Mouse (Mus musculus) midbrain, embryonic 15.5 days (tissue): ENCODE results near the gene Pdzd4. TPM values are rescaled to one million over a fixed set of nuclear protein-coding genes. Genes with fewer than 3 reads are reported as not detected.
A peak's percentile ranks its signal among the peaks of the same experiment; 100 is the strongest.

Source experiments
- ATAC-seq: fragments of 200-750 bp; cut with Nextera tagmentation; replicated peaks from 2 replicates; pipeline ENCODE4 v1.8.0; 2017; ENCODE audit warnings: moderate TSS enrichment
- H3K27ac ChIP-seq: fragments of 300-500 bp; sonication (generic); 2 replicates; pipeline ENCODE4 v1.5.1; 2015; ENCODE audit warnings: mild to moderate bottlenecking, inconsistent platforms
- H3K27me3 ChIP-seq: fragments of 300-500 bp; sonication (generic); replicated peaks from 2 replicates; pipeline ENCODE4 v1.6.1; 2015; ENCODE audit warnings: inconsistent platforms
- H3K36me3 ChIP-seq: fragments of 300-500 bp; sonication (generic); replicated peaks from 2 replicates; pipeline ENCODE4 v1.6.1; 2015; ENCODE audit warnings: inconsistent platforms
- H3K4me1 ChIP-seq: fragments of 300-500 bp; sonication (generic); 2 replicates; pipeline ENCODE4 v1.6.1; 2015; ENCODE audit warnings: inconsistent platforms
- H3K4me2 ChIP-seq: fragments of 300-500 bp; sonication (generic); 2 replicates; pipeline ENCODE4 v1.6.1; 2015; ENCODE audit warnings: inconsistent platforms, mild to moderate bottlenecking, moderate library complexity
- H3K4me3 ChIP-seq: fragments of 300-500 bp; sonication (generic); 2 replicates; pipeline ENCODE4 v1.5.1; 2015; ENCODE audit warnings: mild to moderate bottlenecking, inconsistent platforms
- H3K9ac ChIP-seq: fragments of 300-500 bp; sonication (generic); 2 replicates; pipeline ENCODE4 v1.6.1; 2015; ENCODE audit warnings: mild to moderate bottlenecking, inconsistent platforms
- H3K9me3 ChIP-seq: fragments of 300-500 bp; sonication (generic); 2 replicates; pipeline ENCODE4 v1.6.1; 2016; ENCODE audit warnings: inconsistent platforms
- WGBS: fragments of 180-500 bp; shearing (Covaris S2); methylation state at CpG from one replicate; pipeline ENCODE4 v1.1.7; 2015; ENCODE audit warnings: mixed read lengths; 5-methylcytosine and 5-hydroxymethylcytosine counted together
- polyA plus RNA-seq: library from polyadenylated mRNA; unstranded; fragments of >200 nt; fragmentation: Nextera tagmentation; extraction: Ambion mirVana; gene quantifications from 2 replicates; pipeline ENCODE4 v1.2.1, GENCODE M21; 2015

Pdzd4 gene
- polyA plus RNA-seq, 1 experiment from 2014 or later: 5.6 TPM

DNA sequence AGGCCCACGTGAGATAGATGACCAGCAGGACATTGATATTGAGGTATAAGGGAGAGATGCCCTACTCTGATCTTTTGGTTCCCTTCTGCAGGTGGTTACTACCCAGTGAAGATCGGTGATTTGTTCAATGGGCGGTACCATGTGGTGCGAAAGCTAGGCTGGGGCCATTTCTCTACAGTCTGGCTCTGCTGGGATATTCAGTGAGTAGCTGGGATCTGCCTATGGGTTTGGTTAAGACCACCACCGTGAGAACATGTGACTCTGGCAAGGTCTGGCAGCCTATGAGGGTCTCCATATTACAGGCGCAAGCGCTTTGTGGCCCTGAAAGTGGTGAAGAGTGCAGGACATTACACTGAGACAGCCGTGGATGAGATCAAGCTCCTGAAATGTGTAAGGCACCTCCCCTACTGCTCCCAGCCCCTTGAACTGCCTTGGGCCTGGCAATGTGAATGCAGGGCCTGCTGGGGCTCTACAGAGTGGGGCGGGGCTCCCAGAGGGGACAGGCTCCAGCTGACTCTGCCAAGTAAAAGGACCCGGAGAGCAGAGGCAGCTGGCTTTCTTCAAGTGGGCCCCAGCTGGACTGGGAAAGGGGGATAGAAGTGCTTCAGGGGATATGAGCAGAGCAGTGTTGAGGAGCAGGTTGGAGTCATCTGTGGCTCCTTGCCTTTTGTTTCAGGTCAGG is 49.8 kb downstream of the Pdzd4 start:
- peaks cover 6% of the 10 kb centered on the region; the same call in 1 of the 2 replicates for H3K36me3 ChIP-seq
- 77% methylated on average over 10 of the region's 10 CpGs for WGBS
- ATAC-seq: peak; percentile 53

DNA sequence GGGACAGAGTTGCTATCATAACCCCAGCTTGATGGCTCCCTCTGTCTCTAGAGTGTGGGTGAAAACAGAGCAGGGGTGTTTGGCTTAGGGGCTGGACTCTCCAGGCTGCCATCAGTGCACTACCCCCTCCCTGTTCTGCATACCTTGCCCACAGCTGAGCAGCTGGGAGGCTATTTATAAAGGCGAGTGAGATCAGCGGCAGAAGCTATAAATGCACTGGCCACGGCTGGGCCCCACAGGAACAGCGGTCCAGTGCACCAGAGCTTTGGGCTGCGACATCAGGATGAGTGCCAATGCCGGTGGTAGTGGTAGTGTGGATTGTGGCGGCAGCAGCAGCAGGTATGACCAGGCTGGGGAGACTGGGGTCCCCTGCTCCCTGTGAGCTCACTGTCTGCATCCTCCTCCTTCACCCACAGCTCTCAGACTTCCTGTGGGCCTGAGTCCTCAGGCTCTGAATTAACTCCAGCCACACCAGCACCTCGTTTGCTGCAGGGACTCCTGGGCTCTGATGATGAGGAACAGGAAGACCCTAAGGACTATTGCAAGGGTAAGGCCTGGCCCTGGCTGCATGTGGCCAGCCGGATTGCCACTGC is 50.5 kb downstream of the Pdzd4 start, which contains the start of gene Srpk3:
Srpk3 (plus strand) TSS at position 238 of the 593 bp plus-strand sequence.
- 55% methylated on average over 9 of the region's 9 CpGs for WGBS
- no peaks in the 10 kb centered on the region for H3K4me1 ChIP-seq

More for the DNA sequence above, 49.8 kb downstream of the Pdzd4 start:
- no peak overlapping the region for H3K27ac ChIP-seq
- H3K4me1 ChIP-seq: no peaks in the 10 kb centered on the region
- H3K4me2 ChIP-seq: no peak overlapping the region
- no peak overlapping the region for H3K4me3 ChIP-seq
- no peak overlapping the region for H3K9ac ChIP-seq
- H3K9me3 ChIP-seq: no peaks in the 10 kb centered on the region
- no peaks in the 10 kb centered on the region for H3K27me3 ChIP-seq

GRCm38 (mm10) chrX:73767267-73767666 is 57.5 kb downstream of the Pdzd4 start:
- Histone ChIP-seq H3K4me3 (no peak overlapping the region), H3K4me2 (no peak overlapping the region), H3K27me3 (no peaks in the 10 kb centered on the region), H3K4me1 (no peaks in the 10 kb centered on the region), H3K9me3 (no peaks in the 10 kb centered on the region), H3K27ac (no peak overlapping the region), H3K36me3 (no peaks in the 10 kb centered on the region), H3K9ac (no peak overlapping the region)
- 60% methylated on average over 9 of the region's 9 CpGs for WGBS
- ATAC-seq: no peak

More for the DNA sequence above, 50.5 kb downstream of the Pdzd4 start, which contains the start of gene Srpk3:
- H3K27ac ChIP-seq: no peak within 1 kb of the TSS
- no peaks in the 10 kb centered on the region for H3K27me3 ChIP-seq
- peak; percentile 15; the same call in 1 of the 2 replicates for ATAC-seq
- no peak within 1 kb of the TSS for H3K4me3 ChIP-seq
- peaks cover 3% of the 10 kb centered on the region; the same call in 1 of the 2 replicates for H3K36me3 ChIP-seq
- no peak within 1 kb of the TSS for H3K4me2 ChIP-seq
- H3K9ac ChIP-seq: no peak within 1 kb of the TSS
- H3K9me3 ChIP-seq: no peaks in the 10 kb centered on the region

DNA sequence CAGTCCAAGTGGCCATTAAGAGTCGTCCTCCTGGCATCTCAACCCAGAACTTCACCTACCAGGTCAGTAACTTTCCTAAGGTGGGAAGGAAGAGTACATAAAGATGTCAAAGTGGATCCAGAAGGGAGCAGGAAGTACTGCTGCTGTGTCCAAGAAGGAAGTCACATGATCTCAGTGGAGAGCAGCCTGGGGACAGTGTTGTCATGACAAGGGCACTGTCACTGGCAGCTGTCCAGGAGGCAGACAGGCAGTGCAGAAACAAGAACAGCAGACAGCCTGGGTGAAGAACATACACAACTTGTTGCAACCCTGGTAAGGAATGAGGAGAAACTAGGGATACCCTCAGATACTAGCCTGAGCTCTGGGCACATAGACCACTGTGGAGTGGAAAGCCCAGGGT is 59.5 kb downstream of the Pdzd4 start:
- no peak overlapping the region for H3K4me2 ChIP-seq
- H3K9me3 ChIP-seq: no peaks in the 10 kb centered on the region
- no peak for ATAC-seq
- WGBS: 71% methylated on average over 1 of the region's 1 CpGs
- H3K9ac ChIP-seq: no peak overlapping the region
- H3K36me3 ChIP-seq: no peaks in the 10 kb centered on the region
- no peaks in the 10 kb centered on the region for H3K4me1 ChIP-seq
- no peak overlapping the region for H3K27ac ChIP-seq
- no peak overlapping the region for H3K4me3 ChIP-seq
- no peaks in the 10 kb centered on the region for H3K27me3 ChIP-seq

DNA sequence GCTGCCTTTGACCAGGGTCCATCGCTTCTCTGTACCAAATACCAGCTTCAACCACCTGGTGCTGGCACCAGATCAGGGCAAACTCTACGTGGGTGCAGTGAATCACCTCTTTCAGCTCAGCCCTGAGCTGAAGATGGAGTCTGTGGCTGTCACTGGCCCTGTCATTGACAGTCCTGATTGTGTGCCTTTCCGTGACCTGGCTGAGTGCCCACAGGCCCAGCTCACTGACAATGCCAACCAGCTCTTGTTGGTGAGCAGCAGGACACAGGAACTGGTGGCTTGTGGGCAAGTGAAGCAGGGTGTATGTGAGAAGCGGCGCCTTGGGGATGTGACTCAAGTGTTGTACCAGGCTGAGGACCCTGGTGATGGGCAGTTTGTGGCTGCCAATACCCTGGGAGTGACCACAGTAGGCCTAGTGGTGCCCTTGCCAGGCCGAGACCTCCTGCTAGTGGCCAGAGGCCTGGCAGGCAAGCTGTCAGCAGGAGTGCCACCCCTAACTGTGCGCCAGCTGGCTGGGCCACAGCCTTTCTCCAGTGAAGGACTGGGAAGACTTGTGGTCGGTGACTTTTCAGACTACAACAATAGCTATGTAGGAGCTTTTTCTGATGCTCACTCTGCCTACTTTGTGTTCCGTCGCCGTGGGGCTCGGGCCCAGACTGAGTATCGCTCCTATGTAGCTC is 66.0 kb downstream of the Pdzd4 start:
- Histone ChIP-seq H3K27ac (no peak overlapping the region), H3K4me1 (no peaks in the 10 kb centered on the region), H3K36me3 (no peaks in the 10 kb centered on the region), H3K4me3 (no peak overlapping the region), H3K27me3 (no peaks in the 10 kb centered on the region), H3K4me2 (no peak overlapping the region), H3K9ac (no peak overlapping the region), H3K9me3 (no peaks in the 10 kb centered on the region)
- no peak for ATAC-seq
- WGBS: 78% methylated on average over 13 of the region's 13 CpGs

GRCm38 (mm10) chrX:73756334-73757140 is 68.2 kb downstream of the Pdzd4 start, which contains the start of gene Plxnb3:
Plxnb3 (plus strand) TSS chrX:73757090.
- Histone ChIP-seq H3K9me3 (no peaks in the 10 kb centered on the region), H3K36me3 (no peaks in the 10 kb centered on the region), H3K9ac (no peak within 1 kb of the TSS), H3K27ac (no peak within 1 kb of the TSS), H3K4me2 (no peak within 1 kb of the TSS), H3K4me3 (no peak within 1 kb of the TSS), H3K27me3 (no peaks in the 10 kb centered on the region), H3K4me1 (no peaks in the 10 kb centered on the region)
- ATAC-seq: no peak
- WGBS: 57% methylated on average over 5 of the region's 5 CpGs

- H3K27me3 ChIP-seq: no peaks in the 10 kb centered on the region
- H3K4me1 ChIP-seq: no peaks in the 10 kb centered on the region
- 86% methylated on average over 1 of the region's 1 CpGs for whole genome bisulfite sequencing
- no peaks in the 10 kb centered on the region for H3K36me3 ChIP-seq
- H3K4me2 ChIP-seq: no peak overlapping the region
- no peaks in the 10 kb centered on the region for H3K9me3 ChIP-seq
- no peak for ATAC-seq
- H3K27ac ChIP-seq: no peak overlapping the region
- no peak overlapping the region for H3K9ac ChIP-seq
- H3K4me3 ChIP-seq: no peak overlapping the region
Observed at GRCm38 (mm10) chrX:73748977-73749376, 75.8 kb downstream of the Pdzd4 start.

DNA sequence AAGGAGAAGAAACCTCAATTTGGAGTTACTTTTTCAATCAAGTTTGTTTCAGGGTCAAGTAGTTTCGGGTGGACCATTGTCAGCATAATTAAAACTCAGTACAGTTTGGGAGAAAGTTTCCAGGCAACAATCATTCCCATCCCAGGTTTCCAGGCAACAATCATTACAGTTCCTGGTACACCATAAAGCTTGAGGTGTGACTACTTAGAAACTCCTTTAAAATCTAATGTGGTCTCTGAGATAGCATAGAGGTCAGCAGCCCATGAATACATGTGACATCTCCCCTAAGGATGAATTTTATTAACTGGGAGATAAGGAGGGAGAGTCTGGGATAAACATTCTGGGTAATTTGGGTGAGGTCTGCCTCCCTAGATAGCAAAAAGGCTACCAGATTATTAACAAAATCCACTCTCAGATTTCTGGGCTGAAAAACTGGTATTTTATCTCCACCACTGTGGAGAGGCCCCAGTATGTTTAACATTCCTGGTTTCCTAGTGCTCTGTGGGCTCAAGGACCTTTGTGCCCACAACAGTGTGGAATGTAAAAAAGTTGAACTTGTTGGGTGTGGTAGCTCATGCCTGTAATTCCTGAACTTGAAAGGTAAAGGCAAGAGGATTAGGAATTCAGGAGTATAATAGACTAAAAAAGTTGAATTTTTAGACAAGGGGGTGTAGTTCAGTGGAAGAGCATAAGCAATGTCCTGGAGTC is 79.8 kb downstream of the Pdzd4 start:
- no peak overlapping the region for H3K9ac ChIP-seq
- 88% methylated on average over 1 of the region's 1 CpGs for WGBS
- no peaks in the 10 kb centered on the region for H3K9me3 ChIP-seq
- no peaks in the 10 kb centered on the region for H3K36me3 ChIP-seq
- no peaks in the 10 kb centered on the region for H3K27me3 ChIP-seq
- no peak overlapping the region for H3K4me2 ChIP-seq
- no peak overlapping the region for H3K4me3 ChIP-seq
- no peak for ATAC-seq
- H3K4me1 ChIP-seq: no peaks in the 10 kb centered on the region
- no peak overlapping the region for H3K27ac ChIP-seq

Other genes with a start within 250 kb of the Pdzd4 start
- gene Dusp9, start 185.6 kb downstream of the Pdzd4 start, polyA plus RNA-seq: 0.43 and 0.46 TPM in 2 replicates
- 179 and 188 TPM in 2 replicates for gene Pnck, start 164.9 kb downstream of the Pdzd4 start, polyA plus RNA-seq
- 6.6 and 7.4 TPM in 2 replicates for gene Slc6a8, start 151.8 kb downstream of the Pdzd4 start, polyA plus RNA-seq
- 112 and 115 TPM in 2 replicates for gene Bcap31, start 108.8 kb downstream of the Pdzd4 start, polyA plus RNA-seq
- gene Abcd1, start 108.4 kb downstream of the Pdzd4 start, polyA plus RNA-seq: 12.8 and 13.5 TPM in 2 replicates
- 0.23 and 0.35 TPM in 2 replicates for gene Plxnb3, start 67.9 kb downstream of the Pdzd4 start, polyA plus RNA-seq
- gene Srpk3, start 50.6 kb downstream of the Pdzd4 start, polyA plus RNA-seq: 1.6 and 2.1 TPM in 2 replicates
- gene Idh3g, start 38.1 kb downstream of the Pdzd4 start, polyA plus RNA-seq: 258 and 267 TPM in 2 replicates
- 134 and 140 TPM in 2 replicates for gene Ssr4, start 37.9 kb downstream of the Pdzd4 start, polyA plus RNA-seq
- 0.17 and 0.30 TPM in 2 replicates for gene Avpr2, start 67.1 kb upstream of the Pdzd4 start, polyA plus RNA-seq
- 98.6 and 120 TPM in 2 replicates for gene L1cam, start 71.1 kb upstream of the Pdzd4 start, polyA plus RNA-seq
- gene Arhgap4, start 96.9 kb upstream of the Pdzd4 start, polyA plus RNA-seq: 4.0 and 4.6 TPM in 2 replicates
- gene Naa10, start 97.0 kb upstream of the Pdzd4 start, polyA plus RNA-seq: 84.8 and 86.9 TPM in 2 replicates
- gene Renbp, start 105.9 kb upstream of the Pdzd4 start, polyA plus RNA-seq: 10.9 and 11.1 TPM in 2 replicates
- 52.6 and 54.0 TPM in 2 replicates for gene Hcfc1, start 141.4 kb upstream of the Pdzd4 start, polyA plus RNA-seq
- gene Irak1, start 198.9 kb upstream of the Pdzd4 start, polyA plus RNA-seq: 44.0 and 48.7 TPM in 2 replicates